Mouse (Mus musculus) embryonic facial prominence, embryonic 15.5 days (tissue): ENCODE results near the gene Fam180a. TPM values are rescaled to one million over a fixed set of nuclear protein-coding genes. Genes with fewer than 3 reads are reported as not detected.

Source experiments
- polyA plus RNA-seq: library from polyadenylated mRNA; unstranded; fragments of >200 nt; fragmentation: Nextera tagmentation; extraction: Ambion mirVana; gene quantifications from 2 replicates; pipeline ENCODE4 v1.2.1, GENCODE M21; 2015

The Fam180a gene
- polyA plus RNA-seq, 1 experiment from 2014 or later = 2.9 TPM

Other genes starting within 250 kb of the Fam180a start
- 29.3 and 29.7 TPM in 2 replicates for gene Cnot4, start 192.4 kb downstream of the Fam180a start, polyA plus RNA-seq
- 28.0 and 29.0 TPM in 2 replicates for gene Nup205, start 148.7 kb downstream of the Fam180a start, polyA plus RNA-seq
- gene Slc13a4, start 18.0 kb downstream of the Fam180a start, polyA plus RNA-seq = 0.21 and 0.47 TPM in 2 replicates
- 146 and 150 TPM in 2 replicates for gene Mtpn, start 213.7 kb upstream of the Fam180a start, polyA plus RNA-seq